Mouse (Mus musculus): ENCODE data around the gene Cadm2. TPM values are rescaled to one million over a fixed set of nuclear protein-coding genes. Genes with fewer than 3 reads are reported as not detected.

The Cadm2 gene
- polyA plus RNA-seq, 1 experiment, result 0.85 TPM

GRCm38 (mm10) chr16:67605661-67606060 lies 15.0 kb downstream of the Cadm2 start:
- H3K4me1 ChIP-seq (replicated peaks; ENCODE audit: control insufficient read depth, insufficient read depth, low read length), result no peaks in the 10 kb centered on the region
- TF ChIP-seq POLR2A (IDR thresholded peaks at IDR 0.05; ENCODE audit: control insufficient read depth, extremely low read depth, insufficient read depth, low read length, poor library complexity) (no peak), CTCF (IDR thresholded peaks at IDR 0.05; ENCODE audit: borderline replicate concordance, control insufficient read depth, extremely low read depth, insufficient read depth, low read length, poor library complexity) (no peak)
- no peak for DNase-seq
- H3K4me3 ChIP-seq (ENCODE audit: control insufficient read depth, insufficient read depth, low read length), result no peak overlapping the region
- H3K27ac ChIP-seq (ENCODE audit: control insufficient read depth, insufficient read depth, low read length), result no peak overlapping the region
- 96% methylated on average over 6 of the region's 6 CpGs for WGBS
- H3K36me3 ChIP-seq (ENCODE audit: control insufficient read depth, insufficient read depth, low read length), result no peaks in the 10 kb centered on the region
- H3K27me3 ChIP-seq (ENCODE audit: control insufficient read depth, insufficient read depth, low read length), result no peaks in the 10 kb centered on the region

- DNase-seq, result no peak
- H3K27ac ChIP-seq (ENCODE audit: control insufficient read depth, insufficient read depth, low read length), result no peak overlapping the region
- TF ChIP-seq CTCF (IDR thresholded peaks at IDR 0.05; ENCODE audit: borderline replicate concordance, control insufficient read depth, extremely low read depth, insufficient read depth, low read length, poor library complexity) (no peak), POLR2A (IDR thresholded peaks at IDR 0.05; ENCODE audit: control insufficient read depth, extremely low read depth, insufficient read depth, low read length, poor library complexity) (no peak)
- WGBS, result 89% methylated on average over 9 of the region's 9 CpGs
- H3K4me1 ChIP-seq (replicated peaks; ENCODE audit: control insufficient read depth, insufficient read depth, low read length), result no peaks in the 10 kb centered on the region
- H3K27me3 ChIP-seq (ENCODE audit: control insufficient read depth, insufficient read depth, low read length), result no peaks in the 10 kb centered on the region
- no peak overlapping the region for H3K4me3 ChIP-seq (ENCODE audit: control insufficient read depth, insufficient read depth, low read length)
- no peaks in the 10 kb centered on the region for H3K36me3 ChIP-seq (ENCODE audit: control insufficient read depth, insufficient read depth, low read length)
These were observed 20.7 kb downstream of the Cadm2 start for GRCm38 (mm10) chr16:67599981-67600380.

GRCm38 (mm10) chr16:67598841-67599240 lies 21.9 kb downstream of the Cadm2 start:
- DNase-seq, result no peak
- TF ChIP-seq CTCF (IDR thresholded peaks at IDR 0.05; ENCODE audit: borderline replicate concordance, control insufficient read depth, extremely low read depth, insufficient read depth, low read length, poor library complexity), result no peak
- TF ChIP-seq POLR2A (IDR thresholded peaks at IDR 0.05; ENCODE audit: control insufficient read depth, extremely low read depth, insufficient read depth, low read length, poor library complexity), result no peak
- H3K36me3 ChIP-seq (ENCODE audit: control insufficient read depth, insufficient read depth, low read length), result no peaks in the 10 kb centered on the region
- no peak overlapping the region for H3K4me3 ChIP-seq (ENCODE audit: control insufficient read depth, insufficient read depth, low read length)
- H3K4me1 ChIP-seq (replicated peaks; ENCODE audit: control insufficient read depth, insufficient read depth, low read length), result no peaks in the 10 kb centered on the region
- H3K27me3 ChIP-seq (ENCODE audit: control insufficient read depth, insufficient read depth, low read length), result no peaks in the 10 kb centered on the region
- no peak overlapping the region for H3K27ac ChIP-seq (ENCODE audit: control insufficient read depth, insufficient read depth, low read length)
- 89% methylated on average over 4 of the region's 4 CpGs for WGBS

GRCm38 (mm10) chr16:67591015-67591414 lies 29.7 kb downstream of the Cadm2 start:
- Histone ChIP-seq H3K36me3 (ENCODE audit: control insufficient read depth, insufficient read depth, low read length) (no peaks in the 10 kb centered on the region), H3K27ac (ENCODE audit: control insufficient read depth, insufficient read depth, low read length) (no peak overlapping the region), H3K4me3 (ENCODE audit: control insufficient read depth, insufficient read depth, low read length) (no peak overlapping the region), H3K27me3 (ENCODE audit: control insufficient read depth, insufficient read depth, low read length) (no peaks in the 10 kb centered on the region), H3K4me1 (replicated peaks; ENCODE audit: control insufficient read depth, insufficient read depth, low read length) (no peaks in the 10 kb centered on the region)
- 88% methylated on average over 6 of the region's 6 CpGs for WGBS
- TF ChIP-seq CTCF (IDR thresholded peaks at IDR 0.05; ENCODE audit: borderline replicate concordance, control insufficient read depth, extremely low read depth, insufficient read depth, low read length, poor library complexity) (no peak), POLR2A (IDR thresholded peaks at IDR 0.05; ENCODE audit: control insufficient read depth, extremely low read depth, insufficient read depth, low read length, poor library complexity) (no peak)
- DNase-seq, result no peak

GRCm38 (mm10) chr16:67578842-67579517 lies 41.7 kb downstream of the Cadm2 start:
- no peak for DNase-seq
- no peak overlapping the region for H3K27ac ChIP-seq (ENCODE audit: control insufficient read depth, insufficient read depth, low read length)
- whole genome bisulfite sequencing, result 91% methylated on average over 11 of the region's 11 CpGs
- TF ChIP-seq POLR2A (IDR thresholded peaks at IDR 0.05; ENCODE audit: control insufficient read depth, extremely low read depth, insufficient read depth, low read length, poor library complexity), result no peak
- TF ChIP-seq CTCF (IDR thresholded peaks at IDR 0.05; ENCODE audit: borderline replicate concordance, control insufficient read depth, extremely low read depth, insufficient read depth, low read length, poor library complexity), result no peak
- no peaks in the 10 kb centered on the region for H3K36me3 ChIP-seq (ENCODE audit: control insufficient read depth, insufficient read depth, low read length)
- no peaks in the 10 kb centered on the region for H3K4me1 ChIP-seq (replicated peaks; ENCODE audit: control insufficient read depth, insufficient read depth, low read length)
- no peaks in the 10 kb centered on the region for H3K27me3 ChIP-seq (ENCODE audit: control insufficient read depth, insufficient read depth, low read length)
- no peak overlapping the region for H3K4me3 ChIP-seq (ENCODE audit: control insufficient read depth, insufficient read depth, low read length)

GRCm38 (mm10) chr16:67575557-67575956 lies 45.2 kb downstream of the Cadm2 start:
- WGBS, result 48% methylated on average over 5 of the region's 5 CpGs

More at GRCm38 (mm10) chr16:67575557-67575956, 45.2 kb downstream of the Cadm2 start:
- TF ChIP-seq CTCF (IDR thresholded peaks at IDR 0.05; ENCODE audit: borderline replicate concordance, control insufficient read depth, extremely low read depth, insufficient read depth, low read length, poor library complexity) (no peak), POLR2A (IDR thresholded peaks at IDR 0.05; ENCODE audit: control insufficient read depth, extremely low read depth, insufficient read depth, low read length, poor library complexity) (no peak)
- no peak overlapping the region for H3K4me3 ChIP-seq (ENCODE audit: control insufficient read depth, insufficient read depth, low read length)
- DNase-seq, result no peak
- no peaks in the 10 kb centered on the region for H3K27me3 ChIP-seq (ENCODE audit: control insufficient read depth, insufficient read depth, low read length)
- no peaks in the 10 kb centered on the region for H3K4me1 ChIP-seq (replicated peaks; ENCODE audit: control insufficient read depth, insufficient read depth, low read length)
- H3K27ac ChIP-seq (ENCODE audit: control insufficient read depth, insufficient read depth, low read length), result no peak overlapping the region
- no peaks in the 10 kb centered on the region for H3K36me3 ChIP-seq (ENCODE audit: control insufficient read depth, insufficient read depth, low read length)

Measured in thymus, adult 2 months (tissue).